ENCODE assay signal across 7 mouse cellular contexts in the genomic region with DNA sequence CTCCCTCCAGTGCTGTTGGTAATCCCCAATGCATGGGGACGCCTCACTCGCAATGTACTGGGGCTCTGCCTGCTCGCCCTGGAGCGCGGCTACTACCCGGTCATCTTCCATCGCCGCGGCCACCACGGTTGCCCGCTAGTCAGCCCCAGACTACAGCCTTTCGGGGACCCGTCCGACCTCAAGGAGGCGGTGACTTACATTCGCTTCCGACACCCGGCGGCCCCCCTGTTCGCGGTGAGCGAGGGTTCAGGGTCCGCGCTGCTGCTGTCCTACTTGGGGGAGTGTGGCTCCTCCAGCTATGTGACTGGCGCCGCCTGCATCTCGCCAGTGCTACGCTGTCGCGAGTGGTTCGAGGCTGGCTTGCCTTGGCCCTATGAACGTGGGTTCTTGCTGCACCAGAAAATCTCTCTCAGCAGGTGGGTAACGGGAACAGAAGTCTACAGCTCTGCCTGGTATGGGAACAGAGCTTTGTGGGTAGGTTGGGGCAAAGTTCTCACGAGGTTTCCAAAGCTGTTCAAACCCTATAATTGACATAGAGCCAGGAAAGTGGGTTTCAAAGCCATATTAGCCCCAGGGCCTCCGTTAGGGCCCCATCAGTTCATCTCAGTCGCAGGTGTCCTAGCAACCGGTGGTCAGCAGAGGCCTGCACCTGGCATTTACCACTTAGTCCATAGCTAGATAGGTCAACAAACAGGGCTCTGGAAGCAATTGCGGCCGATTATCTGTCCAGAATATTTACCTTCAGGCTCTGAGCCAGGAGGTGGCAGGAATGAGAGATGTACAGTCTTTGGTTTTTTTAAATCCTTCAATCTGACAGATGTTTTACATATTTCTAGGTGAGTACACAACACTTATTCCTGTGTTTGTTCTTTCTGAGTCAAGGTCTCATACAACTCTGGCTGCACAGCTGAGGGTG. TPM values are rescaled to one million over a fixed set of nuclear protein-coding genes. Genes with fewer than 3 reads are reported as not detected.
DNase-seq lines count a peak whose midpoint lies in the region; ATAC-seq and TF ChIP-seq lines count a peak whose summit lies in the region.

Trp53i13 (minus strand) TSS at position 344 of the 916 bp plus-strand sequence.

- TF ChIP-seq CTCF in brain, embryonic 14.5 days (IDR thresholded peaks at IDR 0.05; ENCODE audit: borderline replicate concordance, extremely low read depth, insufficient read depth, insufficient read length): no peak

- H3K4me2 ChIP-seq in lung, embryonic 16.5 days (ENCODE audit: low read depth, low read length): peak within 1 kb of the TSS; percentile 98
- peak within 1 kb of the TSS; percentile 98 for H3K4me2 ChIP-seq in heart, embryonic 16.5 days (ENCODE audit: low read depth, low read length)
- peak within 1 kb of the TSS; percentile 92 for H3K4me2 ChIP-seq in stomach, embryonic 15.5 days

- WGBS in lung, embryonic 16.5 days: 6% methylated on average over 39 of the region's 39 CpGs
- 13% methylated on average over 39 of the region's 39 CpGs for WGBS in heart, embryonic 16.5 days
- 8% methylated on average over 39 of the region's 39 CpGs for WGBS in stomach, embryonic 15.5 days

- H3K9me3 ChIP-seq in lung, embryonic 16.5 days (ENCODE audit: control insufficient read depth, low read length): no peaks in the 10 kb centered on the region
- H3K9me3 ChIP-seq in heart, embryonic 16.5 days (replicated peaks; ENCODE audit: control insufficient read depth, low read length): no peaks in the 10 kb centered on the region
- H3K9me3 ChIP-seq in stomach, embryonic 15.5 days: no peaks in the 10 kb centered on the region

- no peak; the same call in 1 of the 2 replicates for ATAC-seq in lung, embryonic 16.5 days (ENCODE audit: low read depth)
- ATAC-seq in heart, embryonic 16.5 days (replicated peaks; ENCODE audit: extremely low read depth, insufficient read depth, low FRiP score): no peak
- ATAC-seq in stomach, embryonic 15.5 days (ENCODE audit: insufficient read depth, low FRiP score, low read depth): no peak

- H3K4me1 ChIP-seq in lung, embryonic 16.5 days (replicated peaks; ENCODE audit: control insufficient read depth, insufficient read depth, low read length): peaks cover 36% of the 10 kb centered on the region
- peaks cover 25% of the 10 kb centered on the region for H3K4me1 ChIP-seq in heart, embryonic 16.5 days (ENCODE audit: control insufficient read depth, insufficient read depth, low read length)
- H3K4me1 ChIP-seq in stomach, embryonic 15.5 days: peaks cover 27% of the 10 kb centered on the region

- TF ChIP-seq POLR2A in brain, embryonic 14.5 days (IDR thresholded peaks at IDR 0.05; ENCODE audit: borderline replicate concordance, extremely low read depth, insufficient read depth, insufficient read length, poor library complexity, severe bottlenecking): no peak

- H3K27me3 ChIP-seq in lung, embryonic 16.5 days (ENCODE audit: control insufficient read depth, insufficient read depth, low read depth, low read length): peaks cover 8% of the 10 kb centered on the region; the same call in 1 of the 2 replicates
- peaks cover 4% of the 10 kb centered on the region; the same call in 1 of the 2 replicates for H3K27me3 ChIP-seq in heart, embryonic 16.5 days (ENCODE audit: control insufficient read depth, insufficient read depth, low read length)
- 0 out of 2 replicates have a peak, but pooled peaks cover 7% of the 10 kb centered on the region for H3K27me3 ChIP-seq in stomach, embryonic 15.5 days (replicated peaks)

- no peaks in the 10 kb centered on the region for H3K36me3 ChIP-seq in lung, embryonic 16.5 days (ENCODE audit: control insufficient read depth, insufficient read depth, low read length)
- no peaks in the 10 kb centered on the region for H3K36me3 ChIP-seq in heart, embryonic 16.5 days (ENCODE audit: control insufficient read depth, insufficient read depth)
- H3K36me3 ChIP-seq in stomach, embryonic 15.5 days: no peaks in the 10 kb centered on the region

- H3K4me3 ChIP-seq in lung, embryonic 16.5 days (ENCODE audit: low read length): peak within 1 kb of the TSS; percentile 80
- peak within 1 kb of the TSS; percentile 74 for H3K4me3 ChIP-seq in heart, embryonic 16.5 days (ENCODE audit: low read length)
- H3K4me3 ChIP-seq in stomach, embryonic 15.5 days (replicated peaks): peak within 1 kb of the TSS; percentile 71

- intact Hi-C loops in left cerebral cortex, postnatal 36 days (cut with DNase I): no loop called here

- H3K27ac ChIP-seq in lung, embryonic 16.5 days (ENCODE audit: low read length): peak within 1 kb of the TSS; percentile 61; the same call in 1 of the 2 replicates
- H3K27ac ChIP-seq in heart, embryonic 16.5 days (ENCODE audit: low read length): peak within 1 kb of the TSS; percentile 58
- no peak within 1 kb of the TSS; the same call in 1 of the 2 replicates for H3K27ac ChIP-seq in stomach, embryonic 15.5 days

- DNase-seq in lung, adult 18-20 months: no peak
- DNase-seq in brain, embryonic 14.5 days (ENCODE audit: low read depth): no peak
- DNase-seq in liver: peak; percentile 19
- DNase-seq in left cerebral cortex, postnatal 36 days (ENCODE audit: low spot score in 2 of 2): no peak

- peak within 1 kb of the TSS; percentile 76 for H3K9ac ChIP-seq in lung, embryonic 16.5 days (ENCODE audit: low read length)
- H3K9ac ChIP-seq in heart, embryonic 16.5 days (ENCODE audit: low read length): peak within 1 kb of the TSS; percentile 75
- peak within 1 kb of the TSS; percentile 7; the same call in 1 of the 2 replicates for H3K9ac ChIP-seq in stomach, embryonic 15.5 days

RNA-seq across cellular contexts. Expression of gene Trp53i13, which starts in this region (rescaled TPM):
- polyA plus RNA-seq in lung, embryonic 16.5 days (2015; fragmentation: Nextera tagmentation; extraction: Ambion mirVana): 31.3 and 32.2 TPM in 2 replicates
- polyA plus RNA-seq in brain, embryonic 14.5 days (2012; rRNA removed): 11.6 and 16.6 TPM in 2 replicates
- polyA plus RNA-seq in heart, embryonic 16.5 days (2015; fragmentation: Nextera tagmentation; extraction: Ambion mirVana): 24.7 and 29.5 TPM in 2 replicates
- polyA plus RNA-seq in stomach, embryonic 15.5 days (2015; fragmentation: Nextera tagmentation; extraction: Ambion mirVana): 33.7 and 35.8 TPM in 2 replicates
- 1 to 10 TPM; 3.9 to 4.6 TPM for total RNA-seq in left cerebral cortex, postnatal 36 days (2021)

Comparison
In these comparisons a context has a peak if more than half of its experiments do, and no peak if none do; other contexts are left out.
1. H3K9ac ChIP-seq: peak in every context shown above with its lines; median percentile 76 in lung, embryonic 16.5 days; 75 in heart, embryonic 16.5 days; 7 in stomach, embryonic 15.5 days.